Mouse (Mus musculus) liver, embryonic 14.5 days (tissue): ENCODE measurements around the gene Dcun1d2. TPM values are rescaled to one million over a fixed set of nuclear protein-coding genes. Genes with fewer than 3 reads are reported as not detected.

ENCODE experiments used
- ATAC-seq: fragments of 200-750 bp; cut with Nextera tagmentation; 2 replicates; pipeline ENCODE4 v1.8.0; 2017; ENCODE audit warnings: moderate number of reproducible peaks, mild to moderate bottlenecking, moderate library complexity; ENCODE audit not compliant: insufficient read depth
- DNase-seq, 3 experiments: peaks; one replicate each; pipeline ENCODE4 v3.0.0-alpha.2; 2012 to 2013; ENCODE audit warnings: low read depth in 3 of 3, low spot score in 3 of 3
- H3K27ac ChIP-seq: fragments of 300-500 bp; sonication (generic); 2 replicates; pipeline ENCODE4 v1.5.1; 2014; ENCODE audit warnings: moderate library complexity, mild to moderate bottlenecking, control low read depth, inconsistent platforms
- H3K27me3 ChIP-seq: fragments of 300-500 bp; sonication (generic); 2 replicates; pipeline ENCODE4 v1.6.1; 2014; ENCODE audit warnings: mild to moderate bottlenecking, low read length, moderate library complexity; ENCODE audit not compliant: control insufficient read depth, insufficient read depth
- H3K36me3 ChIP-seq: fragments of 300-500 bp; sonication (generic); replicated peaks from 2 replicates; pipeline ENCODE4 v1.6.1; 2014; ENCODE audit warnings: low read depth; ENCODE audit not compliant: control insufficient read depth, insufficient read depth
- H3K4me1 ChIP-seq, 2 experiments: fragments of 200-500 bp in 1 of 2; fragments of 300-500 bp in 1 of 2; sonication (generic) in 1 of 2; replicated peaks; 2 replicates each; pipeline ENCODE4 v1.6.1; 2012 to 2014; ENCODE audit warnings: antibody characterized with exemption in 1 of 2, inconsistent platforms in 1 of 2, low read length in 1 of 2; ENCODE audit not compliant: control insufficient read depth in 2 of 2, insufficient read depth in 2 of 2
- H3K4me2 ChIP-seq: fragments of 300-500 bp; sonication (generic); 2 replicates; pipeline ENCODE4 v1.6.1; 2014; ENCODE audit warnings: low read depth, mild to moderate bottlenecking, control low read depth, moderate library complexity
- H3K4me3 ChIP-seq, 2 experiments: fragments of 200-500 bp in 1 of 2; fragments of 300-500 bp in 1 of 2; sonication (generic) in 1 of 2; 2 replicates each; pipeline ENCODE4 v1.5.1; 2012 to 2014; ENCODE audit warnings: low read depth in 2 of 2, low read length in 2 of 2, mild to moderate bottlenecking in 2 of 2, control low read depth in 1 of 2, inconsistent platforms in 1 of 2, moderate library complexity in 1 of 2; ENCODE audit not compliant: insufficient read depth in 1 of 2
- H3K9ac ChIP-seq: fragments of 300-500 bp; sonication (generic); replicated peaks from 2 replicates; pipeline ENCODE4 v1.6.1; 2014; ENCODE audit warnings: mild to moderate bottlenecking, control low read depth, moderate library complexity
- H3K9me3 ChIP-seq: fragments of 300-500 bp; sonication (generic); 2 replicates; pipeline ENCODE4 v1.6.1; 2016; ENCODE audit warnings: low read length, mixed read lengths; ENCODE audit not compliant: control insufficient read depth
- CTCF ChIP-seq: IDR thresholded peaks from 2 replicates; pipeline ENCODE4 v1.5.1; 2016; ENCODE audit warnings: antibody characterized with exemption, low read depth, control low read depth
- EP300 ChIP-seq: IDR thresholded peaks from 2 replicates; pipeline ENCODE4 v1.6.1; 2016; ENCODE audit warnings: antibody characterized with exemption, low read depth
- WGBS: fragments of 180-500 bp; shearing (Covaris S2); extraction: QIAGEN DNeasy Blood & Tissue Kit; methylation state at CpG from one replicate; pipeline ENCODE4 v1.1.7; 2014; ENCODE audit not compliant: insufficient replicate concordance; 5-methylcytosine and 5-hydroxymethylcytosine counted together
- polyA plus RNA-seq, 2 experiments: library from polyadenylated mRNA; depleted of rRNA in 1 of 2; stranded (reverse) in 1 of 2; unstranded in 1 of 2; fragments of >200 nt; fragmentation: Nextera tagmentation in 1 of 2; extraction: Ambion mirVana in 1 of 2; gene quantifications; 2 replicates each; pipeline versions ENCODE4 v1.2.1 to v1.2.3; 2012 to 2014

Gene Dcun1d2
- polyA plus RNA-seq, 2 experiments, result 7.1 to 7.9 TPM

GRCm38 (mm10) chr8:13316671-13317070, 28.7 kb upstream of the Dcun1d2 start:
- Histone ChIP-seq H3K27ac (no peak overlapping the region), H3K9me3 (no peaks in the 10 kb centered on the region), H3K27me3 (no peaks in the 10 kb centered on the region), H3K36me3 (no peaks in the 10 kb centered on the region), H3K4me2 (no peak overlapping the region), H3K9ac (no peak overlapping the region), H3K4me1 (peaks cover 0 to 3% of the 10 kb centered on the region in 2 experiments; a peak in 2 of 4 replicates), H3K4me3 (no peak overlapping the region)
- DNase-seq (no peak), ATAC-seq (no peak)
- 75% methylated on average over 10 of the region's 10 CpGs for WGBS
- TF ChIP-seq CTCF (no peak), EP300 (no peak)

- DNase-seq (no peak), ATAC-seq (no peak)
- H3K4me2 ChIP-seq, result no peak overlapping the region
These were observed 27.0 kb upstream of the Dcun1d2 start for GRCm38 (mm10) chr8:13314922-13315321.

GRCm38 (mm10) chr8:13306916-13307315, 19.0 kb upstream of the Dcun1d2 start:
- 59% methylated on average over 9 of the region's 9 CpGs for WGBS
- Histone ChIP-seq H3K9me3 (no peaks in the 10 kb centered on the region), H3K4me3 (no peak overlapping the region), H3K27me3 (no peaks in the 10 kb centered on the region), H3K9ac (no peak overlapping the region), H3K4me2 (no peak overlapping the region), H3K27ac (no peak overlapping the region), H3K36me3 (no peaks in the 10 kb centered on the region), H3K4me1 (no peaks in the 10 kb centered on the region; a peak in 1 of 4 replicates)
- TF ChIP-seq CTCF, result no peak
- TF ChIP-seq EP300, result no peak
- ATAC-seq, result no peak
- DNase-seq, result no peak

More at GRCm38 (mm10) chr8:13314922-13315321, 27.0 kb upstream of the Dcun1d2 start:
- Histone ChIP-seq H3K27ac (no peak overlapping the region), H3K27me3 (no peaks in the 10 kb centered on the region), H3K4me3 (no peak overlapping the region), H3K9me3 (no peaks in the 10 kb centered on the region), H3K9ac (no peak overlapping the region), H3K36me3 (no peaks in the 10 kb centered on the region), H3K4me1 (peaks cover 0 to 3% of the 10 kb centered on the region in 2 experiments; a peak in 2 of 4 replicates)
- WGBS, result 47% methylated on average over 3 of the region's 3 CpGs
- TF ChIP-seq EP300 (no peak), CTCF (no peak)

- Histone ChIP-seq H3K4me3 (no peak overlapping the region), H3K9me3 (no peaks in the 10 kb centered on the region), H3K27me3 (no peaks in the 10 kb centered on the region), H3K36me3 (no peaks in the 10 kb centered on the region), H3K4me1 (no peaks in the 10 kb centered on the region; a peak in 1 of 4 replicates), H3K27ac (no peak overlapping the region), H3K9ac (no peak overlapping the region), H3K4me2 (no peak overlapping the region)
- peak in 1 of 3 experiments; percentile 24 for DNase-seq
- TF ChIP-seq CTCF (no peak), EP300 (no peak)
- ATAC-seq, result peak; percentile 47; the same call in 1 of the 2 replicates
- 43% methylated on average over 7 of the region's 7 CpGs for WGBS
These were observed 18.5 kb upstream of the Dcun1d2 start for GRCm38 (mm10) chr8:13306309-13306909.

GRCm38 (mm10) chr8:13305884-13306283, 18.0 kb upstream of the Dcun1d2 start:
- Histone ChIP-seq H3K27me3 (no peaks in the 10 kb centered on the region), H3K4me2 (no peak overlapping the region), H3K27ac (no peak overlapping the region), H3K9me3 (no peaks in the 10 kb centered on the region), H3K36me3 (no peaks in the 10 kb centered on the region), H3K4me3 (no peak overlapping the region), H3K4me1 (no peaks in the 10 kb centered on the region; a peak in 1 of 4 replicates), H3K9ac (no peak overlapping the region)
- DNase-seq (no peak), ATAC-seq (no peak)
- 92% methylated on average over 4 of the region's 4 CpGs for WGBS
- TF ChIP-seq EP300 (no peak), CTCF (peak; percentile 46)
